Mouse (Mus musculus) c-Kit-negative CD71-positive TER-119-positive erythroid progenitor cells, embryonic 14.5 days (primary cell): Measurements from ENCODE around the gene Lpin3.

Experiments used
- DNase-seq: peaks from one replicate; pipeline ENCODE4 v3.0.0-alpha.2; 2013; ENCODE audit warnings: low read depth, low spot score

Lpin3 gene

GRCm38 (mm10) chr2:160886221-160886620 lies 5.8 kb downstream of the Lpin3 start:
- DNase-seq = no peak

GRCm38 (mm10) chr2:160887284-160887683 lies 6.8 kb downstream of the Lpin3 start:
- DNase-seq = peak; percentile 45

GRCm38 (mm10) chr2:160887859-160888258 lies 7.4 kb downstream of the Lpin3 start:
- peak; percentile 8 for DNase-seq

GRCm38 (mm10) chr2:160891045-160891444 lies 10.6 kb downstream of the Lpin3 start:
- no peak for DNase-seq

- DNase-seq = no peak
Measured at GRCm38 (mm10) chr2:160891697-160892096, 11.2 kb downstream of the Lpin3 start.

- no peak for DNase-seq
Measured at GRCm38 (mm10) chr2:160901656-160902412, 21.4 kb downstream of the Lpin3 start.

- DNase-seq = no peak
Measured at GRCm38 (mm10) chr2:160905301-160905700, 24.8 kb downstream of the Lpin3 start.

- no peak for DNase-seq
Measured at GRCm38 (mm10) chr2:160906101-160906500, 25.6 kb downstream of the Lpin3 start.

- DNase-seq = no peak
Measured at GRCm38 (mm10) chr2:160908607-160909006, 28.1 kb downstream of the Lpin3 start.

- no peak for DNase-seq
Measured at GRCm38 (mm10) chr2:160910633-160911032, 30.2 kb downstream of the Lpin3 start.

- DNase-seq = no peak
Measured at GRCm38 (mm10) chr2:160911558-160912201, 31.2 kb downstream of the Lpin3 start.

GRCm38 (mm10) chr2:160912231-160912671 lies 31.8 kb downstream of the Lpin3 start, which contains the start of gene Emilin3:
TSS of gene Emilin3 (minus strand) at chr2:160912328.
- DNase-seq = no peak

GRCm38 (mm10) chr2:160914656-160915055 lies 34.2 kb downstream of the Lpin3 start:
- no peak for DNase-seq

GRCm38 (mm10) chr2:160915821-160916610 lies 35.5 kb downstream of the Lpin3 start:
- no peak for DNase-seq

GRCm38 (mm10) chr2:160916714-160917113 lies 36.2 kb downstream of the Lpin3 start:
- DNase-seq = no peak

GRCm38 (mm10) chr2:160917313-160917712 lies 36.8 kb downstream of the Lpin3 start:
- DNase-seq = no peak

GRCm38 (mm10) chr2:160918154-160918929 lies 37.9 kb downstream of the Lpin3 start:
- DNase-seq = no peak

GRCm38 (mm10) chr2:160918930-160919215 lies 38.4 kb downstream of the Lpin3 start:
- no peak for DNase-seq

- no peak for DNase-seq
Measured at GRCm38 (mm10) chr2:160921285-160921684, 40.8 kb downstream of the Lpin3 start.

GRCm38 (mm10) chr2:160925203-160925602 lies 44.7 kb downstream of the Lpin3 start:
- DNase-seq = no peak

- DNase-seq = no peak
Measured at GRCm38 (mm10) chr2:160931378-160931777, 50.9 kb downstream of the Lpin3 start.

- DNase-seq = no peak
Measured at GRCm38 (mm10) chr2:160932325-160932724, 51.9 kb downstream of the Lpin3 start.
